Mouse (Mus musculus): ENCODE measurements around the gene 4930544D05Rik. TPM values are rescaled to one million over a fixed set of nuclear protein-coding genes. Genes with fewer than 3 reads are reported as not detected.

4930544D05Rik gene
- polyA plus RNA-seq, 1 experiment from 2014 or later = not detected

GRCm38 (mm10) chr11:70579710-70580357 is 35.8 kb upstream of the 4930544D05Rik start:
- DNase-seq (ENCODE audit: low spot score) (no peak), ATAC-seq (ENCODE audit: insufficient read depth, low FRiP score, low TSS enrichment) (no peak)
- Histone ChIP-seq H3K4me1 (ENCODE audit: control insufficient read depth, insufficient read depth, low read length) (no peaks in the 10 kb centered on the region; the same call in 1 of the 2 replicates), H3K4me3 (ENCODE audit: low read depth, low read length) (no peak overlapping the region), H3K36me3 (ENCODE audit: control insufficient read depth, insufficient read depth, low read length) (no peaks in the 10 kb centered on the region), H3K27me3 (ENCODE audit: control insufficient read depth, insufficient read depth, low read length) (no peaks in the 10 kb centered on the region), H3K9me3 (ENCODE audit: control insufficient read depth, low read length) (no peaks in the 10 kb centered on the region), H3K4me2 (ENCODE audit: low read depth) (no peak overlapping the region), H3K27ac (ENCODE audit: low read depth, low read length) (no peak overlapping the region), H3K9ac (ENCODE audit: low read length) (no peak overlapping the region)
- 79% methylated on average over 9 of the region's 9 CpGs for WGBS

DNA sequence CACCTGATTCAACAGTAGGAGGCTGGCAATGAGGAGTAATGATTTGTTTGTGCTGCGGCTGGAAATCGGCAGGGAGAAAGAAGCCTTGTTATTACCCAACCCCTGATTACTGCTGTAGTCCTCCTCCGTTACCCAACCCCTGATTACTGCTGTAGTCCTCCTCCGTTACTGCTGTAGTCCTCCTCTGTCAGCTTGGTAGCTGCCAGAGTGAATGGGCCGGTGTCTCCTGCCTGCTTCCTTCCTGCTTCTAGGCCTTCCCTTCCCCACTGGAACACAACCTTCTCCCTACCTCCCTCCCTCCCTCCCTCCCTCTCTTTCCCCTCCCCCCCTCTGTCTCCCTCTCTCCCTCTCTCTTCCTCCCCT is 35.3 kb upstream of the 4930544D05Rik start:
- Histone ChIP-seq H3K9me3 (ENCODE audit: control insufficient read depth, low read length) (no peaks in the 10 kb centered on the region), H3K27ac (ENCODE audit: low read depth, low read length) (no peak overlapping the region), H3K4me1 (ENCODE audit: control insufficient read depth, insufficient read depth, low read length) (peaks cover 4% of the 10 kb centered on the region; the same call in 1 of the 2 replicates), H3K36me3 (ENCODE audit: control insufficient read depth, insufficient read depth, low read length) (no peaks in the 10 kb centered on the region), H3K9ac (ENCODE audit: low read length) (no peak overlapping the region), H3K4me3 (ENCODE audit: low read depth, low read length) (no peak overlapping the region), H3K4me2 (ENCODE audit: low read depth) (no peak overlapping the region), H3K27me3 (ENCODE audit: control insufficient read depth, insufficient read depth, low read length) (no peaks in the 10 kb centered on the region)
- WGBS = 42% methylated on average over 5 of the region's 5 CpGs
- no peak for DNase-seq (ENCODE audit: low spot score)
- ATAC-seq (ENCODE audit: insufficient read depth, low FRiP score, low TSS enrichment) = no peak

DNA sequence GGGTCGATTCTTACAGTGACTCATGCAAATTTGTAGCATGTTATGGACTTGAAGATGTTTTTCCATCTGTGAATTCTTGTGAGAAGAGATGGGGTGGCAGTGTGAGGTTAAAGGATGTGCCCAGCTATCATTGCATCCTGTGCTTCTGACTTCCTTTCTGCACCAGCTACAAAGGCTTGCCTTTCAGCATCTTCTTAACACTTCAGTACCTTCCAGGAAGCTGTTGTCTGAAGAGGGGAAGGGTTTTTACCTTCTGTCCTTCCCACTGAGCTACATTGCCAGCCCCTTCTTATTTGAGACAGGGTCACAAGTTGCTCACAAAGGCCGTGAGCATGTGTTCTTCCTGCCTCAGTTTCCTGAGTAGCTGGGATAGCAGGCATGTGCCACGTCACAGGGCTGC is 34.7 kb upstream of the 4930544D05Rik start:
- DNase-seq (ENCODE audit: low spot score) (no peak), ATAC-seq (ENCODE audit: insufficient read depth, low FRiP score, low TSS enrichment) (no peak)
- Histone ChIP-seq H3K36me3 (ENCODE audit: control insufficient read depth, insufficient read depth, low read length) (no peaks in the 10 kb centered on the region), H3K4me3 (ENCODE audit: low read depth, low read length) (no peak overlapping the region), H3K4me2 (ENCODE audit: low read depth) (no peak overlapping the region), H3K27me3 (ENCODE audit: control insufficient read depth, insufficient read depth, low read length) (no peaks in the 10 kb centered on the region), H3K9me3 (ENCODE audit: control insufficient read depth, low read length) (no peaks in the 10 kb centered on the region), H3K9ac (ENCODE audit: low read length) (no peak overlapping the region), H3K4me1 (ENCODE audit: control insufficient read depth, insufficient read depth, low read length) (peaks cover 7% of the 10 kb centered on the region; the same call in 1 of the 2 replicates), H3K27ac (ENCODE audit: low read depth, low read length) (no peak overlapping the region)
- WGBS = 79% methylated on average over 3 of the region's 3 CpGs

DNA sequence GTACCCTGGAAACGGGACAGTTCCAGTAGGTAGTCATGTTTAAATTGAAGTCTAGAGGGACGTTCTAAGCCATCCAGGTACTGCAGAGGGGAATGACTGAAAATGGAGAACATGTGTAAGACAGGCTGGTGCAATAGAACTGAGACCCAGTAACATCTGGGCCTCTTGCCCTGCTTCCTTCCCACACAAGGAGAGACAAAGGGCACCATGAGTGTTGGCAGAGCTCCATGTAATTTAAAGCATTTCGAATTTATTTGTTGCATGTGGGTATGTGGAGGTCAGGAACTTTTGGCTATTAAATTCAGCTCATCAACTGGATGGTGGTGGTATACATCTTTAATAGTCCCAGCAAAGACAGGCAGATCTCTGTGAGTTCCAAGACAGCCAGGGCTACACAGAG is 33.5 kb upstream of the 4930544D05Rik start:
- ATAC-seq (ENCODE audit: insufficient read depth, low FRiP score, low TSS enrichment) (no peak), DNase-seq (ENCODE audit: low spot score) (no peak)
- H3K36me3 ChIP-seq (ENCODE audit: control insufficient read depth, insufficient read depth, low read length) = no peaks in the 10 kb centered on the region
- H3K4me3 ChIP-seq (ENCODE audit: low read depth, low read length) = no peak overlapping the region
- H3K9me3 ChIP-seq (ENCODE audit: control insufficient read depth, low read length) = no peaks in the 10 kb centered on the region
- no peaks in the 10 kb centered on the region for H3K27me3 ChIP-seq (ENCODE audit: control insufficient read depth, insufficient read depth, low read length)
- H3K4me1 ChIP-seq (ENCODE audit: control insufficient read depth, insufficient read depth, low read length) = peaks cover 7% of the 10 kb centered on the region; the same call in 1 of the 2 replicates
- H3K27ac ChIP-seq (ENCODE audit: low read depth, low read length) = no peak overlapping the region
- H3K9ac ChIP-seq (ENCODE audit: low read length) = no peak overlapping the region
- 81% methylated on average over 3 of the region's 3 CpGs for WGBS
- H3K4me2 ChIP-seq (ENCODE audit: low read depth) = no peak overlapping the region

DNA sequence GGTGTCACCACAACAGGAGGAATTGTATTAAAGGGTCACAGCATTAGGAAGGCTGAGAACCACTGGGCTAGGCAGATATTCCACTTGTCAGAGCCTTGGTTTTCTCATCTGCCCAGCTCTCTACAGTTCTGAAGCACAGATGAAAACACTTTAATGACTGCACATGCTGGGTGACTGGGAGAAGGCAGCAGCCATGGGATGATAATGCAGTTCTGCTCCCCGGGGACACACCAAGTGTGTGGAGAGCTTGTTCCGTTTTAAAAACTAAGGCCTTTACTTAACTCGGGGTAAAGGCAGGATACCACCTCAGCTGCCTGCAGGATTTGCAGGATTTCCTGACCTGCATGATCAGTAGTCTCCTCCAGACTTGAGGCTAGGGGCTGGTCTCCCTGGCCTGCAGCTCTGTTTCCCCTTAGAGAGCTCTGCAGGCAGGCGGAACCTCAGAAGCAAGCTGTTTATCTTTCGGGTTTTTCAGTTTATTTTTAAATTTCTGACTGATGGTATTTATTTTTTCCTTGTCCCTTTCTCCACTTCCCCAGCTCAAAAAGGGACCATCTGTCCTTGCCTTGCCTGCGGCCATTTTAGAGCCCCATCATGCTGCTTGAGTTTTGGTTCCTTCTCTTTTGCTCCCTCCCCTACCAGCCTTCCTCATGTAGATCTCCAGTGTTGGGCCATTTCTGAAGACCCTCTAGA is 32.5 kb upstream of the 4930544D05Rik start:
- Histone ChIP-seq H3K9me3 (ENCODE audit: control insufficient read depth, low read length) (no peaks in the 10 kb centered on the region), H3K27me3 (ENCODE audit: control insufficient read depth, insufficient read depth, low read length) (no peaks in the 10 kb centered on the region), H3K4me3 (ENCODE audit: low read depth, low read length) (no peak overlapping the region), H3K27ac (ENCODE audit: low read depth, low read length) (0 out of 2 replicates have a peak overlapping the region, but pooled peaks have one; percentile 4), H3K4me1 (ENCODE audit: control insufficient read depth, insufficient read depth, low read length) (peaks cover 7% of the 10 kb centered on the region; the same call in 1 of the 2 replicates), H3K36me3 (ENCODE audit: control insufficient read depth, insufficient read depth, low read length) (no peaks in the 10 kb centered on the region), H3K9ac (ENCODE audit: low read length) (no peak overlapping the region), H3K4me2 (ENCODE audit: low read depth) (no peak overlapping the region)
- ATAC-seq (ENCODE audit: insufficient read depth, low FRiP score, low TSS enrichment) (no peak), DNase-seq (ENCODE audit: low spot score) (no peak)
- 66% methylated on average over 6 of the region's 6 CpGs for WGBS

- peaks cover 7% of the 10 kb centered on the region; the same call in 1 of the 2 replicates for H3K4me1 ChIP-seq (ENCODE audit: control insufficient read depth, insufficient read depth, low read length)
- H3K27ac ChIP-seq (ENCODE audit: low read depth, low read length) = 0 out of 2 replicates have a peak overlapping the region, but pooled peaks have one; percentile 4
- H3K4me3 ChIP-seq (ENCODE audit: low read depth, low read length) = no peak overlapping the region
- H3K9ac ChIP-seq (ENCODE audit: low read length) = no peak overlapping the region
- DNase-seq (ENCODE audit: low spot score) (no peak), ATAC-seq (ENCODE audit: insufficient read depth, low FRiP score, low TSS enrichment) (no peak)
- WGBS = 89% methylated on average over 7 of the region's 7 CpGs
- H3K4me2 ChIP-seq (ENCODE audit: low read depth) = no peak overlapping the region
- H3K36me3 ChIP-seq (ENCODE audit: control insufficient read depth, insufficient read depth, low read length) = no peaks in the 10 kb centered on the region
- no peaks in the 10 kb centered on the region for H3K27me3 ChIP-seq (ENCODE audit: control insufficient read depth, insufficient read depth, low read length)
- no peaks in the 10 kb centered on the region for H3K9me3 ChIP-seq (ENCODE audit: control insufficient read depth, low read length)
Observed at GRCm38 (mm10) chr11:70583775-70584174, 31.9 kb upstream of the 4930544D05Rik start.

GRCm38 (mm10) chr11:70585457-70585856 is 30.2 kb upstream of the 4930544D05Rik start:
- no peak for ATAC-seq (ENCODE audit: insufficient read depth, low FRiP score, low TSS enrichment)
- WGBS = 46% methylated on average over 7 of the region's 7 CpGs
- peak overlapping the region; percentile 14; the same call in 1 of the 2 replicates for H3K9ac ChIP-seq (ENCODE audit: low read length)

DNA sequence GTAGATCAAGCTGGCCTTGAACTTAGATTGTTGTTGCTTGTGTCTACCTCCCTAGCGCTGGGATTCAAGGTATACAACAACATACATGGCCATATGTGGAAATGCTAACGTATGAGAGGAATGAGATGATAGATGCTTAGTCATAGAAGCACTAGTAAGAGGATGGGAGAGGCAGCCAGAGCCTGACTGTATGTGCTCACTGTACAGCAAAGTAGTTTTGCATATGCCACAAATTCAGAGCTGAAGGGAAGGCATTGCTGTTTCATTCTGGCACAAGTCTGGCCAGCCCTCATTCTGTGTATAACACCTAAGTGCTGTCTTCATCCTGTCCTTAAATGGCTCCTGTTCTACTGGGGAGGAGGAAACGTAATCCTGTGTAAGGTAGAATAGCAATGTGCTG is 29.4 kb upstream of the 4930544D05Rik start:
- H3K4me1 ChIP-seq (ENCODE audit: control insufficient read depth, insufficient read depth, low read length) = peaks cover 7% of the 10 kb centered on the region; the same call in 1 of the 2 replicates
- H3K36me3 ChIP-seq (ENCODE audit: control insufficient read depth, insufficient read depth, low read length) = no peaks in the 10 kb centered on the region
- no peak overlapping the region for H3K4me2 ChIP-seq (ENCODE audit: low read depth)
- ATAC-seq (ENCODE audit: insufficient read depth, low FRiP score, low TSS enrichment) = no peak
- H3K27ac ChIP-seq (ENCODE audit: low read depth, low read length) = no peak overlapping the region
- no peaks in the 10 kb centered on the region for H3K9me3 ChIP-seq (ENCODE audit: control insufficient read depth, low read length)
- no peak overlapping the region for H3K9ac ChIP-seq (ENCODE audit: low read length)
- WGBS = 88% methylated on average over 3 of the region's 3 CpGs
- no peaks in the 10 kb centered on the region for H3K27me3 ChIP-seq (ENCODE audit: control insufficient read depth, insufficient read depth, low read length)
- no peak overlapping the region for H3K4me3 ChIP-seq (ENCODE audit: low read depth, low read length)
- DNase-seq (ENCODE audit: low spot score) = no peak

More at GRCm38 (mm10) chr11:70585457-70585856, 30.2 kb upstream of the 4930544D05Rik start:
- Histone ChIP-seq H3K27ac (ENCODE audit: low read depth, low read length) (0 out of 2 replicates have a peak overlapping the region, but pooled peaks have one; percentile 20), H3K27me3 (ENCODE audit: control insufficient read depth, insufficient read depth, low read length) (no peaks in the 10 kb centered on the region), H3K4me1 (ENCODE audit: control insufficient read depth, insufficient read depth, low read length) (peaks cover 7% of the 10 kb centered on the region; the same call in 1 of the 2 replicates), H3K4me3 (ENCODE audit: low read depth, low read length) (no peak overlapping the region), H3K4me2 (ENCODE audit: low read depth) (no peak overlapping the region), H3K9me3 (ENCODE audit: control insufficient read depth, low read length) (no peaks in the 10 kb centered on the region), H3K36me3 (ENCODE audit: control insufficient read depth, insufficient read depth, low read length) (no peaks in the 10 kb centered on the region)
- DNase-seq (ENCODE audit: low spot score) = no peak
